Comparison of ENCODE assay signal across 9 mouse cellular contexts in the genomic region with DNA sequence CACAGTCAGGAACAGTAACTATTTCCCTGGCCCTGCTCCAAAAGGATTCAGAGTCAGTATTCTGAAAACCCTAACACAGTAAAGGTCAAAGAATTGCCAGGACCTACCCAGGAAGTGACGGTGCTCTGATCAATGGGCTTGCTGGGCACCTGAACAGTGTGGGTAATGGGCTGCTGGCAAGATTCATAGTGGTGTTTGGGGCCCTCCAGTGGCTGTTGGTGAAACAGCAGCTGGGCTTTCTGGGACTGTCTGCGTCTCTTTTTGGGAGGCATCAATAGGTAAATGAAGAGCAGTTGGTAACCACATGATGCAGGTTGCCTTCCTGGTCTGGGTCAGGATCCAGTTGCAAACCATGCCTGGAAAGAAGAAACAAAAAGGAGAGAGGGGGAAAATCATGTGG. TPM values are rescaled to one million over a fixed set of nuclear protein-coding genes. Genes with fewer than 3 reads are reported as not detected.
DNase-seq lines count a peak whose midpoint lies in the region; ATAC-seq and TF ChIP-seq lines count a peak whose summit lies in the region.
"Had no signal": no experiment of that assay in that cellular context is flagged by ENCODE, and none has a peak within 500 bp of the region (broad histone marks: within the 10 kb centered on the region; RNA-seq: fewer than 3 reads in every experiment).

No protein-coding gene starts in this region.

- H3K4me3 ChIP-seq in intestine, postnatal 0 days (ENCODE audit: low read depth, low read length): no peak overlapping the region
- no peak overlapping the region for H3K4me3 ChIP-seq in intestine, embryonic 16.5 days (ENCODE audit: low read length)
- H3K4me3 ChIP-seq: limb, embryonic 15.5 days had no signal

- H3K27ac ChIP-seq in intestine, postnatal 0 days (ENCODE audit: low read depth, low read length): no peak overlapping the region
- H3K27ac ChIP-seq in intestine, embryonic 16.5 days (ENCODE audit: low read length): no peak overlapping the region
- H3K27ac ChIP-seq: limb, embryonic 15.5 days had no signal

- TF ChIP-seq CTCF in intestine, postnatal 0 days (IDR thresholded peaks at IDR 0.05; ENCODE audit: low read depth): peak; percentile 86

- no peaks in the 10 kb centered on the region for H3K4me1 ChIP-seq in intestine, postnatal 0 days (replicated peaks; ENCODE audit: control insufficient read depth, insufficient read depth, low read length)
- peaks cover 25% of the 10 kb centered on the region for H3K4me1 ChIP-seq in intestine, embryonic 16.5 days (ENCODE audit: control insufficient read depth, insufficient read depth, low read length)

- peak; percentile 80 for DNase-seq in MN1 (ENCODE audit: low spot score)
- peak; percentile 85 to 88 for DNase-seq in cerebellum, postnatal 10 days
- peak; percentile 44 for DNase-seq in heart, adult 8-10 months (ENCODE audit: low spot score)
- DNase-seq in left cerebral cortex, adult 11 months (ENCODE audit: low spot score): peak; percentile 51
- peak; percentile 82 for DNase-seq in naive thymus-derived CD4-positive, alpha-beta T cell, adult 2 months (ENCODE audit: low read depth)
- DNase-seq in splenic B cell, adult 2 months (ENCODE audit: low read depth, low spot score): peak; percentile 72

- WGBS in intestine, postnatal 0 days: 26% methylated on average over 2 of the region's 2 CpGs
- WGBS in intestine, embryonic 16.5 days: 24% methylated on average over 2 of the region's 2 CpGs

- H3K4me2 ChIP-seq in intestine, postnatal 0 days (replicated peaks; ENCODE audit: low read depth): no peak overlapping the region
- no peak overlapping the region for H3K4me2 ChIP-seq in intestine, embryonic 16.5 days (ENCODE audit: low read depth, low read length)
- H3K4me2 ChIP-seq: limb, embryonic 15.5 days had no signal

- H3K27me3 ChIP-seq in intestine, postnatal 0 days (replicated peaks; ENCODE audit: control insufficient read depth, insufficient read depth, low read length): no peaks in the 10 kb centered on the region
- no peaks in the 10 kb centered on the region for H3K27me3 ChIP-seq in intestine, embryonic 16.5 days (replicated peaks; ENCODE audit: control insufficient read depth, insufficient read depth, low read length)
- H3K27me3 ChIP-seq in splenic B cell, adult 2 months (ENCODE audit: control insufficient read depth, insufficient read depth, low read length, poor library complexity, severe bottlenecking): no peaks in the 10 kb centered on the region; the same call in 1 of the 2 replicates
- H3K27me3 ChIP-seq: limb, embryonic 15.5 days had no signal

- peaks cover 7% of the 10 kb centered on the region; the same call in 1 of the 2 replicates for H3K36me3 ChIP-seq in intestine, postnatal 0 days (ENCODE audit: control insufficient read depth, insufficient read depth)
- H3K36me3 ChIP-seq in intestine, embryonic 16.5 days (ENCODE audit: control insufficient read depth, insufficient read depth, low read length): peaks cover 13% of the 10 kb centered on the region
- H3K36me3 ChIP-seq in splenic B cell, adult 2 months (ENCODE audit: control insufficient read depth, insufficient read depth, low read length, poor library complexity, severe bottlenecking): no peaks in the 10 kb centered on the region

- H3K9me3 ChIP-seq in intestine, postnatal 0 days (ENCODE audit: control insufficient read depth): no peaks in the 10 kb centered on the region
- H3K9me3 ChIP-seq in intestine, embryonic 16.5 days (ENCODE audit: control insufficient read depth, low read length): no peaks in the 10 kb centered on the region
- H3K9me3 ChIP-seq: limb, embryonic 15.5 days had no signal

- H3K9ac ChIP-seq in intestine, postnatal 0 days (ENCODE audit: low read depth, low read length): no peak overlapping the region
- no peak overlapping the region for H3K9ac ChIP-seq in intestine, embryonic 16.5 days (ENCODE audit: low read depth, low read length)
- H3K9ac ChIP-seq: limb, embryonic 15.5 days had no signal

- no peak for ATAC-seq in intestine, postnatal 0 days
- ATAC-seq in intestine, embryonic 16.5 days: no peak

RNA-seq across cellular contexts. Expression of gene Tulp3, which starts 3.3 kb away (rescaled TPM):
- polyA plus RNA-seq in intestine, postnatal 0 days (2015; fragmentation: Nextera tagmentation; extraction: Ambion mirVana): 3.0 and 4.4 TPM in 2 replicates
- polyA plus RNA-seq in intestine, embryonic 16.5 days (2015; fragmentation: Nextera tagmentation; extraction: Ambion mirVana): 10.1 and 11.3 TPM in 2 replicates
- 1 to 10 TPM; 6.6 to 9.9 (median 7.8) TPM for total RNA-seq in heart, adult 8-10 months (2022)

RNA-seq across cellular contexts. Expression of gene Rhno1, which starts 3.7 kb away (rescaled TPM):
- 39.1 and 39.5 TPM in 2 replicates for polyA plus RNA-seq in intestine, postnatal 0 days (2015; fragmentation: Nextera tagmentation; extraction: Ambion mirVana)
- 85.9 and 95.7 TPM in 2 replicates for polyA plus RNA-seq in intestine, embryonic 16.5 days (2015; fragmentation: Nextera tagmentation; extraction: Ambion mirVana)
- 10 to 100 TPM in 3 of 4 experiments, 1 to 10 TPM in 1; 9.4 to 12.5 (median 10.8) TPM for total RNA-seq in heart, adult 8-10 months (2022)

RNA-seq across cellular contexts. Expression of gene Foxm1, which starts 3.8 kb away (rescaled TPM):
- 4.7 and 5.7 TPM in 2 replicates for polyA plus RNA-seq in intestine, postnatal 0 days (2015; fragmentation: Nextera tagmentation; extraction: Ambion mirVana)
- polyA plus RNA-seq in intestine, embryonic 16.5 days (2015; fragmentation: Nextera tagmentation; extraction: Ambion mirVana): 21.2 and 21.8 TPM in 2 replicates
- under 1 TPM; 0.25 to 0.76 (median 0.49) TPM for total RNA-seq in heart, adult 8-10 months (2022)

RNA-seq across cellular contexts. Expression of gene Tex52, which starts 16.3 kb away (rescaled TPM):
- polyA plus RNA-seq in intestine, postnatal 0 days (2015; fragmentation: Nextera tagmentation; extraction: Ambion mirVana): not detected in 2 replicates
- polyA plus RNA-seq in intestine, embryonic 16.5 days (2015; fragmentation: Nextera tagmentation; extraction: Ambion mirVana): 0.22 TPM in 1 of 2 replicates, not detected in the other
- not detected for total RNA-seq in heart, adult 8-10 months (2022)

RNA-seq across cellular contexts. Expression of gene Gm44596, which starts 16.3 kb away (rescaled TPM):
- not detected in 2 replicates for polyA plus RNA-seq in intestine, postnatal 0 days (2015; fragmentation: Nextera tagmentation; extraction: Ambion mirVana)
- not detected in 2 replicates for polyA plus RNA-seq in intestine, embryonic 16.5 days (2015; fragmentation: Nextera tagmentation; extraction: Ambion mirVana)
- total RNA-seq in heart, adult 8-10 months (2022): not detected
- polyA plus RNA-seq: limb, embryonic 15.5 days had no signal
